Mouse (Mus musculus) CH12.LX (cell line): ENCODE results near the gene Arhgap29.

Experiments
- CHD1 ChIP-seq: IDR thresholded peaks from 2 replicates; pipeline ENCODE4 v1.6.1; 2012; ENCODE audit warnings: low read depth, low read length, improper control_type of control experiment, inconsistent platforms
- MAFK ChIP-seq: IDR thresholded peaks from 2 replicates; pipeline ENCODE4 v1.6.1; 2011; ENCODE audit warnings: low read length, improper control_type of control experiment; ENCODE audit not compliant: insufficient replicate concordance

DNA sequence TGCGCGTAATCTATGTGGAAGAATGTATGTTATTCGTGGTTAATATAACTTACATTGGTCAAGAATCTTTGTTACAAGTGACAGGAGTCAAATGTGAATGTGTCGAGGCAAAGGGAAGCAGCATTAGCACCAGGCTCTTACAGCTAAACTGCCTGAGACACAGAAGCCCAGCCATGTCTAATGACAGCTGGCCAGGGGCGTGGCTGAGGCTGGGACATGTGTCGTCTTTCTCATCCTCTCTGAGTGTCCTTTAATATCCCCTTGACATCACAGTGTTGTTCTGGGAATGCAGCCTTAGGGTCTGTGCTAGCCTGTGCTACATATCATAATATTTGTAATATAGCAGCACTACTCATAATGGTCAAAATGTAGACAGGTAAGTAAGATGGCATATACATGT is 88.2 kb downstream of the Arhgap29 start:
- TF ChIP-seq MAFK, result no peak
- TF ChIP-seq CHD1, result no peak
